Mouse (Mus musculus) urinary bladder, postnatal 36 days (tissue): ENCODE results near the gene Gm10160.

Source experiments
- DNase-seq, 2 experiments: peaks; one replicate each; pipeline ENCODE4 v3.0.0; 2022; ENCODE audit warnings: low spot score in 2 of 2, mixed read lengths in 1 of 2

Gene Gm10160

DNA sequence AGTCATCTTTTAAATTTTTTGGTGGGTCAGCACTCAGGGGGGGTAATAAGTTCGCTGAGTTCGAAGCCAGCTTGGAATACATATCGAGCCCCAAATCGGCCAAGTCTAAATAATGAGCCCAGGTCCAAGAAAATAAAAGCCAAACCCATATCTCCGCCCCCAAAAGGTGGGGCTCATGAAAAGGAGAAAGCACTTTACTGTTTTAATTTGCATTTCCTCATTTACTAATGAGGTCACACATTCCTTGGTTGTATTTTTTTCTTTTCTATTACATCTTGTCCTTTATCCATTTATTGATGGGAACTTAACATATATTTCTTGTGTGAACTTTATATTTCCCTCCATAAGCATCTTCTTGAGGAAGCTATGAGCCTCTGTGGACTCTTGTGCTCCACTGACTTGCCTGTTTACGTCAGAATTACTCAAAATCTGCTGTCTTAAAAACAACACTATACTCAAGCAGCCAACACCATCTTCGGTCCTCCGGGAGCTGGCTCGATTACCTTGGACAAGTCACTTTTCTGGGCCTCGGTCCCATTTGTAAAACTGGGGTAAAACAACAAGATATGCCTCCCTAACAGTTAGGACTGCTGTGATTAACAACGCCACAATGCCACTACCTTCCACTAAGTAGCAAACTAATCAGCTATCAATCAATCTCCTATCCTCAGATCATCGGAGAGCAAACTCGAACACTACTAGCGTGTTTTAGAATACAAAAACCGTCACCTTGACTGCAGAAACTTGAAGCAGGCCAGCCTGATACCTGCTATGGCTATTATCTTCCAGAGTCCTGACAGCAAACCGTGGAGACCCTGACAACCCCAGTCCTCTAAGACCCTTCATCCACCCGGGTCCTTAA is 27.6 kb downstream of the Gm10160 start:
- no peak for DNase-seq

DNA sequence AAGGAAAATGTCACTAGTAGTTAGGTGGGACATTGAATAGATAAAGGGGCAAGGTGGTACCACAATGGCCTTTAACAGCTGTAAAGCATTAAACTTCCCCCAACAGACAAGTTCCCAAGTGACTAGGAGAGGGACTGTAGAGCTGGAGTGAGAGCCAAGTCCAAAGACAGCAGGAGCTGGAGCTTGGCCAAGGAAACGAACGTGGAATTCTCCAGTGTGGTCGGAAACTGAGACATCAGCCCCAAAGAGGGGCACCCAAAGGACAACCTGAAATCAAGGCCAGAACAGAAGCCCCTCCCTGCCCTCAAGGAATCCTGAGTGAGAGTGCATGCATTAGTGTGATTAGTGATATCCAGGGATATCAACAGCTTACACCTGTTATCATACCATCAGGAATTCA is 30.2 kb downstream of the Gm10160 start:
- no peak for DNase-seq

DNA sequence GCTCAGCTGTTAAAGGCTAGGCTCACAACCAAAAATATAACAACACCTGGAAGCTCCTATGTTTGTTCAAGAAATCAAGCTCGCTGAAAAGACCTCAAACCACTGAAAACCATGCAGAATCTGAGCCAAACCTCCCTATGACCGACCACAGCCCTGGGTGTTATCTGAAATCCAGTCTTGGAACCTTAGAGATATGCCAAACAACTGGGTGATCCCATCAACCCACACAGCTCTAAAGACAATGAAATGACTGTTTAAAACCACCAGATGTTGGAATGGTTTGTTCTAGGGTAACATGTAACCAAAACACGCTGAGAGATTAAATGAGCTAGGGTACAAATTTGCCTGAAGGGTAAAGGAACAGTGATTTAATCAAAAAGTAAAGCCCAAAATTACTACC is 30.7 kb downstream of the Gm10160 start:
- no peak for DNase-seq

DNA sequence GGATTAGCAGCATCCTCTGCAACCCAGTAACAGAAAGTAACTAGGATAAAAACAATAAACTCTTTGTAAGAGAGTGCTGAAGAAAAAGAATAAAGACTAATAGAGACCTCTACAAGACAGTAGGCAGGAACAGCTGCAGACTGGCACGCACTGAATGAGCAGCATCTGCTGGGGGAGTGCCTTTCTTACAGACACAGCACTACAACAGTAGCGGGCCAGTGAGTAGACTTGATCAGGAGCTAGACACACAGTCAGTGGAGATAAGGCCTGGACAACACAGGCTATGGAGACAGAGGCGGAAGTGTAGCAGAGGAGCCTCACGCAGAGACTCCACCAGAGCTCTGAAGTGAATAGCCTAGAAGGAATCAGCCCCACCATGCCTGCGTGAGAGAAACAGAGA is 49.5 kb downstream of the Gm10160 start:
- DNase-seq: no peak
